Mouse (Mus musculus) Patski (cell line): ENCODE results near the gene Il10rb. TPM values are rescaled to one million over a fixed set of nuclear protein-coding genes. Genes with fewer than 3 reads are reported as not detected.
A peak's percentile ranks its signal among the peaks of the same experiment; 100 is the strongest.

ENCODE experiments used
- ATAC-seq: fragments of 100-300 bp; one replicate; pipeline ENCODE4 v1.8.0; 2021
- CTCF ChIA-PET: fragments of 350-600 bp; sonication (Branson Sonifier 250); formaldehyde crosslinking; loops from one replicate; lab custom pipeline; 2022; ENCODE audit warnings: inconsistent platforms; lab: Charles Lee
- POLR2A ChIA-PET: fragments of 350-600 bp; sonication (Branson Sonifier 250); formaldehyde crosslinking; loops from one replicate; lab custom pipeline; 2022; ENCODE audit warnings: antibody characterized with exemption, inconsistent platforms; lab: Charles Lee
- DNase-seq: peaks from one replicate; pipeline ENCODE4 v3.0.0-alpha.2; 2011; ENCODE audit warnings: low read depth, low spot score
- H3K27me3 ChIP-seq: fragments of 371-371 bp; one replicate; pipeline ENCODE4 v1.5.1; 2021
- CTCF ChIP-seq: fragments of 100-300 bp; IDR thresholded peaks from one replicate; pipeline ENCODE4 v1.5.1; 2021
- in situ Hi-C: fragments of 300-500 bp; cut with MboI; formaldehyde crosslinking; loops from 3 replicates; pipeline ENCODE4 v1.11.1; 2018; ENCODE audit warnings: low pct_unique_long_range_greater_than_20kb, mixed read lengths
- polyA plus RNA-seq: library from polyadenylated mRNA; unstranded; gene quantifications from one replicate; pipeline ENCODE4 v1.2.3, GENCODE M21; 2021

Gene Il10rb
- polyA plus RNA-seq = 50.0 TPM

GRCm38 (mm10) chr16:91405640-91406584 lies at the start of gene Il10rb:
Il10rb (plus strand) TSS chr16:91406164.
- in situ Hi-C loops = no loop called here
- no peak for DNase-seq
- ChIA-PET POLR2A (interaction anchor here (0.9 to 1.0 kb wide), 2 partner anchors 43 to 106 kb away, joined by 3 to 4 read pairs; no protein-coding TSS in a partner anchor), CTCF (interaction anchor here (1.2 to 1.3 kb wide), 3 partner anchors 11 to 70 kb away, joined by 3 to 4 read pairs (median 3); no protein-coding TSS in a partner anchor)
- ATAC-seq = peak; percentile 75
- no peaks in the 10 kb centered on the region for H3K27me3 ChIP-seq
- no peak for TF ChIP-seq CTCF

- DNase-seq (no peak), ATAC-seq (no peak)
- H3K27me3 ChIP-seq = no peaks in the 10 kb centered on the region
- ChIA-PET POLR2A (interaction anchor here (0.6 kb wide), 1 partner anchor 139 kb away, joined by 4 read pairs; no protein-coding TSS in a partner anchor), CTCF (no interaction called here)
- TF ChIP-seq CTCF = no peak
- in situ Hi-C loops = no loop called here
Measured at GRCm38 (mm10) chr16:91356760-91357525, 49.0 kb upstream of the Il10rb start.

- TF ChIP-seq CTCF = no peak
- DNase-seq = no peak
- in situ Hi-C loops = no loop called here
- CTCF ChIA-PET = no interaction called here
- no peaks in the 10 kb centered on the region for H3K27me3 ChIP-seq
- no peak for ATAC-seq
- POLR2A ChIA-PET = no interaction called here
Measured at GRCm38 (mm10) chr16:91357526-91357900, 48.5 kb upstream of the Il10rb start.

GRCm38 (mm10) chr16:91358555-91358954 lies 47.4 kb upstream of the Il10rb start:
- POLR2A ChIA-PET = no interaction called here
- H3K27me3 ChIP-seq = no peaks in the 10 kb centered on the region
- peak; percentile 63 for TF ChIP-seq CTCF
- in situ Hi-C loops = no loop called here
- no peak for ATAC-seq
- CTCF ChIA-PET = interaction anchor here (1.6 kb wide), 1 partner anchor 223 kb away, joined by 5 read pairs; no protein-coding TSS in a partner anchor
- no peak for DNase-seq

- ATAC-seq (no peak), DNase-seq (no peak)
- ChIA-PET POLR2A (interaction anchor here (0.7 kb wide), 1 partner anchor 14 kb away, joined by 3 read pairs; no protein-coding TSS in a partner anchor), CTCF (interaction anchor here (1.6 kb wide), 1 partner anchor 222 kb away, joined by 5 read pairs; no protein-coding TSS in a partner anchor)
- in situ Hi-C loops = no loop called here
- no peak for TF ChIP-seq CTCF
- H3K27me3 ChIP-seq = no peaks in the 10 kb centered on the region
Measured at GRCm38 (mm10) chr16:91359531-91359930, 46.4 kb upstream of the Il10rb start.

- in situ Hi-C loops = loop anchor here (5.0 to 10.0 kb wide), 2 partner anchors 92 to 225 kb away; no protein-coding TSS in a partner anchor
- TF ChIP-seq CTCF = no peak
- ATAC-seq (no peak), DNase-seq (no peak)
- CTCF ChIA-PET = interaction anchor here (1.4 to 1.6 kb wide), 2 partner anchors 8 to 222 kb away, joined by 3 to 5 read pairs; no protein-coding TSS in a partner anchor
- POLR2A ChIA-PET = interaction anchor here (1.0 kb wide), 1 partner anchor 11 kb away, joined by 3 read pairs; no protein-coding TSS in a partner anchor
- H3K27me3 ChIP-seq = no peaks in the 10 kb centered on the region
Measured at GRCm38 (mm10) chr16:91360162-91360561, 45.8 kb upstream of the Il10rb start.

GRCm38 (mm10) chr16:91362006-91362405 lies 44.0 kb upstream of the Il10rb start:
- in situ Hi-C loops = loop anchor here (5.0 to 10.0 kb wide), 2 partner anchors 90 to 223 kb away; no protein-coding TSS in a partner anchor
- H3K27me3 ChIP-seq = no peaks in the 10 kb centered on the region
- ChIA-PET CTCF (interaction anchor here (1.8 kb wide), 1 partner anchor 91 kb away, joined by 3 read pairs; no protein-coding TSS in a partner anchor), POLR2A (interaction anchor here (0.7 to 2.6 kb wide), 2 partner anchors 12 to 129 kb away, joined by 3 to 10 read pairs; partner anchors contain the start of gene Ifnar2)
- no peak for TF ChIP-seq CTCF
- DNase-seq = no peak
- no peak for ATAC-seq

GRCm38 (mm10) chr16:91362616-91363272 lies 43.2 kb upstream of the Il10rb start:
- no peaks in the 10 kb centered on the region for H3K27me3 ChIP-seq
- ChIA-PET POLR2A (interaction anchor here (1.2 to 2.6 kb wide), 3 partner anchors 11 to 96 kb away, joined by 3 to 10 read pairs (median 4); partner anchors contain the start of genes Ifnar2 and Il10rb), CTCF (interaction anchor here (1.2 to 1.8 kb wide), 2 partner anchors 87 to 90 kb away, joined by 3 to 4 read pairs; no protein-coding TSS in a partner anchor)
- peak; percentile 80 for DNase-seq
- in situ Hi-C loops = loop anchor here (5.0 to 10.0 kb wide), 2 partner anchors 90 to 222 kb away; no protein-coding TSS in a partner anchor
- ATAC-seq = peak; percentile 60
- TF ChIP-seq CTCF = no peak

GRCm38 (mm10) chr16:91363483-91363882 lies 42.5 kb upstream of the Il10rb start:
- ATAC-seq = peak; percentile 57
- in situ Hi-C loops = loop anchor here (5.0 to 10.0 kb wide), 2 partner anchors 89 to 221 kb away; no protein-coding TSS in a partner anchor
- no peak for TF ChIP-seq CTCF
- ChIA-PET POLR2A (interaction anchor here (1.2 to 2.6 kb wide), 3 partner anchors 11 to 96 kb away, joined by 3 to 10 read pairs (median 4); partner anchors contain the start of genes Ifnar2 and Il10rb), CTCF (interaction anchor here (0.6 to 1.2 kb wide), 4 partner anchors 12 to 87 kb away, joined by 3 to 4 read pairs (median 4); no protein-coding TSS in a partner anchor)
- DNase-seq = peak; percentile 62
- H3K27me3 ChIP-seq = no peaks in the 10 kb centered on the region
